Mouse (Mus musculus) CH12.LX (cell line): ENCODE measurements around the gene Rps19bp1. TPM values are rescaled to one million over a fixed set of nuclear protein-coding genes. Genes with fewer than 3 reads are reported as not detected.

Source experiments
- DNase-seq: peaks from one replicate; pipeline ENCODE4 v3.0.0-alpha.2; 2013; ENCODE audit errors: extremely low read depth
- H3K27ac ChIP-seq: 2 replicates; pipeline ENCODE4 v1.5.1; 2012; ENCODE audit warnings: low read depth, mild to moderate bottlenecking, control low read depth, moderate library complexity; ENCODE audit not compliant: insufficient read depth
- H3K27me3 ChIP-seq: replicated peaks from 2 replicates; pipeline ENCODE3; 2012; ENCODE audit warnings: inconsistent platforms
- H3K36me3 ChIP-seq, 2 experiments: replicated peaks in 1 of 2; 2 replicates each; pipeline versions ENCODE3 to v1.6.1; 2012; ENCODE audit warnings: inconsistent platforms in 1 of 2, low read length in 1 of 2, mild to moderate bottlenecking in 1 of 2, mixed read lengths in 1 of 2, moderate library complexity in 1 of 2; ENCODE audit not compliant: control insufficient read depth in 1 of 2, insufficient read depth in 1 of 2
- H3K4me1 ChIP-seq, 2 experiments: 2 replicates each; pipeline ENCODE4 v1.6.1; 2012; ENCODE audit warnings: inconsistent platforms in 1 of 2, moderate library complexity in 1 of 2; ENCODE audit not compliant: insufficient read depth in 2 of 2, control insufficient read depth in 1 of 2
- H3K4me2 ChIP-seq: 2 replicates; pipeline ENCODE4 v1.6.1; 2012; ENCODE audit warnings: low read depth, mild to moderate bottlenecking, control low read depth; ENCODE audit not compliant: poor library complexity, insufficient read depth, severe bottlenecking
- H3K4me3 ChIP-seq, 3 experiments: fragments of 150-350 bp in 1 of 3; sonication (generic) in 1 of 3; replicated peaks in 1 of 3; 2 replicates each; pipeline versions ENCODE3 to v1.5.1; 2011 to 2012; ENCODE audit warnings: low read depth in 2 of 3, low read length in 2 of 3, mild to moderate bottlenecking in 2 of 3, moderate library complexity in 2 of 3, control low read depth in 1 of 3, improper control_type of control experiment in 1 of 3, inconsistent platforms in 1 of 3, mixed read lengths in 1 of 3; ENCODE audit not compliant: poor library complexity in 1 of 3
- H3K79me2 ChIP-seq: replicated peaks from 2 replicates; pipeline ENCODE4 v1.6.1; 2012; ENCODE audit warnings: mild to moderate bottlenecking, moderate library complexity; ENCODE audit not compliant: control insufficient read depth, poor library complexity, insufficient read depth, severe bottlenecking; ENCODE audit errors: extremely low read depth
- H3K9ac ChIP-seq: 2 replicates; pipeline ENCODE4 v1.6.1; 2012; ENCODE audit warnings: low read depth, mild to moderate bottlenecking, control low read depth, moderate library complexity; ENCODE audit not compliant: insufficient read depth
- H3K9me3 ChIP-seq: replicated peaks from 2 replicates; pipeline ENCODE3; 2012; ENCODE audit warnings: low read length, inconsistent platforms, mixed read lengths
- BHLHE40 ChIP-seq: IDR thresholded peaks from 2 replicates; pipeline ENCODE4 v1.6.1; 2011; ENCODE audit warnings: mild to moderate bottlenecking, low read depth, low read length, improper control_type of control experiment
- CHD2 ChIP-seq: IDR thresholded peaks from 2 replicates; pipeline ENCODE4 v1.6.1; 2011; ENCODE audit warnings: low read length, improper control_type of control experiment
- CTCF ChIP-seq, 2 experiments: IDR thresholded peaks in 1 of 2; conservative IDR thresholded peaks in 1 of 2; 2 replicates each; pipeline ENCODE4 v1.5.1; 2011 to 2012; ENCODE audit warnings: low read depth in 2 of 2, low read length in 2 of 2, improper control_type of control experiment in 1 of 2, inconsistent platforms in 1 of 2, mild to moderate bottlenecking in 1 of 2, moderate library complexity in 1 of 2
- E2F4 ChIP-seq: IDR thresholded peaks from 2 replicates; pipeline ENCODE4 v1.6.1; 2011; ENCODE audit warnings: low read depth, low read length, improper control_type of control experiment; ENCODE audit not compliant: insufficient replicate concordance
- ELF1 ChIP-seq: IDR thresholded peaks from 2 replicates; pipeline ENCODE4 v1.6.1; 2014; ENCODE audit warnings: low read depth, mild to moderate bottlenecking, inconsistent platforms, low read length, improper control_type of control experiment
- EP300 ChIP-seq: IDR thresholded peaks from 2 replicates; pipeline ENCODE4 v1.6.1; 2011; ENCODE audit warnings: low read length, improper control_type of control experiment
- ETS1 ChIP-seq: conservative IDR thresholded peaks from 2 replicates; pipeline ENCODE4 v1.6.1; 2012; ENCODE audit warnings: low read depth, mild to moderate bottlenecking, inconsistent platforms, low read length, improper control_type of control experiment, moderate library complexity
- GABPA ChIP-seq: IDR thresholded peaks from 2 replicates; pipeline ENCODE4 v1.6.1; 2012; ENCODE audit warnings: low read depth, low read length, improper control_type of control experiment, inconsistent platforms; ENCODE audit not compliant: insufficient replicate concordance
- JUN ChIP-seq: IDR thresholded peaks from 2 replicates; pipeline ENCODE4 v1.6.1; 2011; ENCODE audit warnings: low read depth, mild to moderate bottlenecking, low read length, improper control_type of control experiment, moderate library complexity; ENCODE audit not compliant: insufficient read depth
- JUND ChIP-seq: conservative IDR thresholded peaks from 2 replicates; pipeline ENCODE4 v1.6.1; 2011; ENCODE audit warnings: low read depth, low read length, improper control_type of control experiment
- MAX ChIP-seq: IDR thresholded peaks from 2 replicates; pipeline ENCODE4 v1.6.1; 2011; ENCODE audit warnings: low read length, improper control_type of control experiment
- MEF2A ChIP-seq: IDR thresholded peaks from 2 replicates; pipeline ENCODE4 v1.6.1; 2014; ENCODE audit warnings: low read depth, mild to moderate bottlenecking, inconsistent platforms, low read length, improper control_type of control experiment, borderline replicate concordance
- MYC ChIP-seq: IDR thresholded peaks from 2 replicates; pipeline ENCODE4 v1.6.1; 2011; ENCODE audit warnings: low read depth, mild to moderate bottlenecking, improper control_type of control experiment, low read length
- NRF1 ChIP-seq: IDR thresholded peaks from 2 replicates; pipeline ENCODE4 v1.6.1; 2014; ENCODE audit warnings: low read depth, mild to moderate bottlenecking, inconsistent platforms, low read length, improper control_type of control experiment, moderate library complexity
- POLR2AphosphoS2 ChIP-seq: IDR thresholded peaks from 2 replicates; pipeline ENCODE4 v1.6.1; 2011; ENCODE audit warnings: low read depth, low read length, improper control_type of control experiment
- SIN3A ChIP-seq: IDR thresholded peaks from 2 replicates; pipeline ENCODE4 v1.6.1; 2012; ENCODE audit warnings: low read length, improper control_type of control experiment, inconsistent platforms
- TCF12 ChIP-seq: IDR thresholded peaks from 2 replicates; pipeline ENCODE4 v1.6.1; 2014; ENCODE audit warnings: low read depth, mild to moderate bottlenecking, inconsistent platforms, low read length, improper control_type of control experiment
- UBTF ChIP-seq: IDR thresholded peaks from 2 replicates; pipeline ENCODE4 v1.6.1; 2012; ENCODE audit warnings: low read depth, mild to moderate bottlenecking, inconsistent platforms, low read length, improper control_type of control experiment, moderate library complexity
- ZC3H11A ChIP-seq: IDR thresholded peaks from 2 replicates; pipeline ENCODE4 v1.6.1; 2012; ENCODE audit warnings: low read depth, mild to moderate bottlenecking, inconsistent platforms, low read length, improper control_type of control experiment
- dilution Hi-C: fragments of 300-500 bp; cut with MboI; formaldehyde crosslinking; loops from 2 replicates; pipeline ENCODE4 v1.14.3; 2020; ENCODE audit warnings: low sequenced_read_pairs; ENCODE audit not compliant: extremely low pct_unique_long_range_greater_than_20kb, extremely low pct_ligation_motif_present
- in situ Hi-C: fragments of 300-500 bp; cut with MboI; formaldehyde crosslinking; loops from 3 replicates; pipeline ENCODE4 v1.14.3; 2019; ENCODE audit warnings: low sequenced_read_pairs, low pct_ligation_motif_present, low pct_unique_long_range_greater_than_20kb, mixed read lengths
- polyA plus RNA-seq: library from polyadenylated mRNA; unstranded; fragments of >175 nt; gene quantifications from 2 replicates; pipeline ENCODE4 v1.2.1, GENCODE M21; 2012; ENCODE audit warnings: low read depth; ENCODE audit not compliant: insufficient read length
- total RNA-seq, 2 experiments: library from RNA; depleted of rRNA; stranded (reverse); fragments of 300-350 nt in 1 of 2; fragments of >200 nt in 1 of 2; gene quantifications; 2 replicates each; pipeline ENCODE4 v1.2.3; 2012 to 2014

Rps19bp1 gene
- total and polyA plus RNA-seq, 3 experiments = 47.1 to 91.2 (median 63.3) TPM

DNA sequence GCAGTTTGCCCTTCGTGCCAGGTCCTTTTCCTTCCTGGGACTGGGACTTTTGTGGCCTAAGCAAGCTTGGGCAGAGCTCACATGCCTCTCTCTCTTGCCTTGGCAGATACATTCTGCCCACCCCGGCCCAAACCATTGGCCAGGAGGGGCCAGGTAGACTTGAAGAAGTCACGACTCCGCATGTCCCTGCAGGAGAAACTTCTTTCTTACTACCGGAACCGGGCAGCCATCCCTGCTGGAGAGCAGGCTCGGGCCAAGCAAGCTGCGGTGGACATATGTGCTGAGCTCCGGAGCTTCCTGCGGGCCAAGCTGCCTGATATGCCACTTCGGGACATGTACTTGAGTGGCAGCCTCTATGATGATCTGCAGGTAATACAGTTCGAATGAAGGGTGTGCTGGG lies 16.0 kb downstream of the Rps19bp1 start:
- Histone ChIP-seq H3K4me2 (no peak overlapping the region), H3K4me1 (peaks cover 0 to 4% of the 10 kb centered on the region in 2 experiments; a peak in 1 of 4 replicates), H3K79me2 (peaks cover 2% of the 10 kb centered on the region; the same call in 1 of the 2 replicates), H3K27ac (no peak overlapping the region), H3K27me3 (no peaks in the 10 kb centered on the region), H3K4me3 (no peak overlapping the region), H3K9ac (no peak overlapping the region), H3K36me3 (peaks cover 76 to 88% of the 10 kb centered on the region in 2 experiments), H3K9me3 (no peaks in the 10 kb centered on the region)
- dilution Hi-C loops = no loop called here
- TF ChIP-seq POLR2AphosphoS2 = no peak
- in situ Hi-C loops = no loop called here
- DNase-seq = no peak

DNA sequence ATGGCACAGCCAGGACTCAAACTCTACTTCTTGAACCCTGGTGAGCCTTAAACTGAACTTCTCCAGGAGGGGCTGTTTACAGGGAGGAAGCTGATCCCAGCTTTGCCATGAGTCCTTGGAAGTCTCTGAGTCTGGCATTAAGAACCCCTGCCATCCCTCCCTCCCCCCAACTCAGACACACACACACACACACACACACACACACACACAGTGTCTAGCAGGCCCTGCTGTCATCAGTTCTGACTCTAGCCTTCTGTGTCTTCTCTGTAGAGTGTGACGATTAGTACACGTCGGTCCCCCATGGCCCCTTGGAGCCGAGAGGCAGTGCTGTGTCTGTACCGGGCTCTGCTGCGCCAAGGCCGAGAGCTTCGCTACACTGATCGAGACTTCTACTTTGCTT lies 28.6 kb downstream of the Rps19bp1 start, which contains the start of gene AC140267.1:
AC140267.1 (plus strand) TSS at position 301 of the 400 bp plus-strand sequence.
- Histone ChIP-seq H3K4me3 (peak within 1 kb of the TSS; percentile 75 to 98 (median 96)), H3K9ac (peak within 1 kb of the TSS; percentile 89), H3K9me3 (no peaks in the 10 kb centered on the region), H3K4me2 (peak within 1 kb of the TSS; percentile 90), H3K27ac (no peak within 1 kb of the TSS), H3K4me1 (peaks cover 2 to 23% of the 10 kb centered on the region in 2 experiments; a peak in 3 of 4 replicates), H3K27me3 (no peaks in the 10 kb centered on the region), H3K36me3 (peaks cover 48 to 50% of the 10 kb centered on the region in 2 experiments), H3K79me2 (peaks cover 28% of the 10 kb centered on the region)
- TF ChIP-seq E2F4 (no peak), ELF1 (no peak), ETS1 (no peak), MAX (no peak), BHLHE40 (no peak), NRF1 (no peak), UBTF (no peak), GABPA (no peak), MEF2A (no peak), CTCF (conservative IDR thresholded peaks at IDR 0.05 in 1 of 2, IDR thresholded peaks at IDR 0.05 in 1 of 2; ENCODE audit: low read depth in 2 of 2, low read length in 2 of 2) (no peak), TCF12 (no peak), JUND (no peak), EP300 (no peak), ZC3H11A (no peak), CHD2 (no peak), SIN3A (no peak), JUN (no peak), POLR2AphosphoS2 (no peak), MYC (no peak)
- in situ Hi-C loops = loop anchor here (10.0 kb wide), 1 partner anchor 291 kb away; no protein-coding TSS in a partner anchor
- no peak for DNase-seq
- dilution Hi-C loops = no loop called here
